Mouse (Mus musculus) heart, adult 18-20 months (tissue): ENCODE measurements at regions not wholly inside any gene's neighbourhood (a gene's known extent, or its start where the extent isn't known, plus 50 kb on each side); places are given as distances from the start of the nearest gene placed in this dataset.

Experiments
- DNase-seq, 2 experiments: peaks; one replicate each; pipeline ENCODE4 v3.0.0; 2021 to 2022; ENCODE audit warnings: mixed read lengths in 1 of 2

DNA sequence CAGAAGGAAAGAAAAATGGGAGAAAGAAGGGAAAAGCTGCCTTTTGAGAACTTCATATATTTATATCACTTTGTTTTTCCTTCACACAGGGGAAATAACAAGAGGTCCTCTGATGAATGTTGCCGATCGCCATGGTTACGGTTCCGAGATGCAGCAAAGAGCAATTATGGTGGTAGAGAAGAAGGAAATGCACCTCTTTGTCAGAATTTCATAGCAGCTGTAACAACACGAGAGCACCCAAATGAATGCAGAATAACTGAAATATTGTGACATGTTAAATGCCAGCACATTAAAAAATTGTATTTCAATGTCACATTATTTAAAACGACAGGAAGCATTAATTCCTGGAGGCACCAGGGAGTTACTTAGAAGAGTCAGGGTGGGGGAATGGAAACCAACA, 279.4 kb downstream of the Mctp2 start:
- no peak for DNase-seq

GRCm38 (mm10) chr7:72009115-72009514, 297.3 kb downstream of the Mctp2 start:
- DNase-seq: no peak

DNA sequence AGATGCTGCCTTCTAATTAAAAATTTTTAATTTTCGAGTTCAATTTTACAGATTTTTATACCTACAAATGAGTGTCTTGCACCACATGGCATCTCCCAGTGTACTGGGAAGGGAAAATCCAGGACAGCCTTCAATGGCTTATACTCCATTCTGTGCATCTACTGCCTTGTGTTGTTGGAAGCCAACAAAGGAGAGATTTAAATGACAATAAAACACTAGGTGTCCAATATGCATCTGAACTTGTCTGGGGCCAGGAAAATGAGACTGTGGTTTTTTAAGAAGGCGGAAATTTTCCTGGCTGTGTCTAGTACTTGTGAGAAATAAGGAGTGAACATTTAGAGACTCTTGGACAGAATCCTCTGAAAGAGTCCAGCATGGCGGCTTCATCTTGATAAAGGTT, 302.1 kb downstream of the Mctp2 start:
- no peak for DNase-seq

DNA sequence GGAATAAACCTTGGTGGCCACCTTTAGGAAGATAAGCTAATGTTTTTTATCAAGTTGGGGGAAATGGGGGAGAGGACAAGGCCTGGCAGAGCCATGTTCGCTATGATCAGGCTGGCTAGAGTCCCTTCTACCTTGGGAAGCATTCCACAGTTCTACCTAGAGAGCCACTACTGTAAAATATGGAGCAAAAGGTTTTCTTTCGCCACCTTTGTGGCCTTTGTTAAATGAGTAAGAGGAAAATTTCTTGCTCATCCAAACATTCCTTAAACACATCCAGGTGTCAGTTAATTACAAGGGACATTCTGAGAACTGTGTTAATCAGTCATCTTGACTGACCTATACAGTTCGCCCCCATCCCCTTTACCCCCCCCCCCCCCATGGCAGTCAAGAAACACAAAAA, 313.9 kb downstream of the Mctp2 start:
- DNase-seq: no peak

- DNase-seq: no peak
These were observed 314.6 kb downstream of the Mctp2 start for GRCm38 (mm10) chr7:71991835-71992234.

- no peak for DNase-seq
These were observed 315.2 kb downstream of the Mctp2 start for GRCm38 (mm10) chr7:71991206-71991605.

- no peak for DNase-seq
These were observed 340.4 kb downstream of the Mctp2 start for GRCm38 (mm10) chr7:71966015-71966414.

- DNase-seq: peak; percentile 23 to 53
These were observed 343.0 kb downstream of the Mctp2 start for GRCm38 (mm10) chr7:71963456-71963855.

- DNase-seq: no peak
These were observed 343.6 kb downstream of the Mctp2 start for GRCm38 (mm10) chr7:71962851-71963250.

GRCm38 (mm10) chr7:71960453-71961230, 345.8 kb downstream of the Mctp2 start:
- peak; percentile 63 to 79 for DNase-seq

DNA sequence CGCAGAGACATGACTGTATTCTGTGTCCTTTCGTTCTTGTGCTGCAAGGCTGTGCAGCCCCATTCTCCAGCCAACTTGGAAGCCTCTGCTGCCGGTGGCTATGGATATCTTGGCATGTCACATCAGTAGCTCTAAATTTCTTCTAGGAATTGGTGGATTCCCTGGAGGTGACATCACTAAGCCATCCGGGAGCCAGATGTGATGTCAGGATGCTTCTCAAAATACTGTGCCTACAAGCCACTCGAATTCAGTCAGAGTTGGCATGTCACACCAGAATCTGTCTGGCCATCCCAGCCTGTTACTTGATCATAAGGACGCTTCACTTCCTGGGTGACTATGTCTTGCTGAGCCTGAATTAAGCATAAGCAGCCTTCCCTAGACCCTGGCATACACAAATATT, 359.9 kb downstream of the Mctp2 start:
- no peak for DNase-seq

DNA sequence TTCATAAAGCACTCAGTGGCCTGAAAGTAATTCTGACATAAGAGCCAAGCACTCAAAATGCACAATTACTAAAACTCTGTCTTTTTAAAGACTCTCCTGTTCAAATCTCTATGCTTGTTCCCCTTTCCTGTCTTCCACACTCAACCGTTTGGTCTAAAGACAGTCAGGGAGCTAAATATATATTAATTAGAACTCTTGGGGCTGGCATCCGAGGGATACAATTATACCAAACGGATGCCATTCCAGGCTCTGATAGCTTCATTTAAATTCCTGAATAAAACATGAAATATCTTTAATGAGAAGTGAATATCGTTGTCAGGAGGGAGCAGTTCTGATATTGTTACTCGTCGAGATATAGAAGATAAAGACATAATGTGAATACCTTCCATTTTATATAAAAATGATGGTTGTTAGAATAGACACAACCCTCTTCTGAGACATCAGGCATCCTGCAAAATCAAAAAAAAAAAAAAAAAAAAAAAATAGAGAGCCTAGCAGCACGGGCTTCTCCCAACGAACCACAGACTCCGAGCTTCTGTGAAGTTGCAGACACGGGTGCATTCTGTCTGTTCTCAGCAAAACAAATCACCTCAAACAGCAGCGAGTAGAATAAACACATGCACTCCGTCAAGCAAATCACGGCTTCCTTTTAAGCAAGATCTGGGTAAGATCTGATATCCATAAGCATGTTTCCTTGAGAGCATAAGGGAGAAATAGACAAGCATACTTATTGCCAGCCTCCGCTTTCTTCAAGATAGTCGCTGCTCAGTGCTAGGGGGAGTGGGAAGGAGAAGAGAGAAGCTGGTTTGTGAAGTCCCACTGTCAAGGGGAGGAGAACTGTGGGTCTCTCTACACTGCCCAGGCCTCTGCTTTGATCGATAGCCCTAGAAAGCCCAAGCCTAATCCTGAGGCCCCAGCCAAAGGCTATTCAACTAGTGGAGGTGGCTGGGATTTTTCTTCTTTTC, 363.0 kb downstream of the Mctp2 start:
- no peak for DNase-seq

DNA sequence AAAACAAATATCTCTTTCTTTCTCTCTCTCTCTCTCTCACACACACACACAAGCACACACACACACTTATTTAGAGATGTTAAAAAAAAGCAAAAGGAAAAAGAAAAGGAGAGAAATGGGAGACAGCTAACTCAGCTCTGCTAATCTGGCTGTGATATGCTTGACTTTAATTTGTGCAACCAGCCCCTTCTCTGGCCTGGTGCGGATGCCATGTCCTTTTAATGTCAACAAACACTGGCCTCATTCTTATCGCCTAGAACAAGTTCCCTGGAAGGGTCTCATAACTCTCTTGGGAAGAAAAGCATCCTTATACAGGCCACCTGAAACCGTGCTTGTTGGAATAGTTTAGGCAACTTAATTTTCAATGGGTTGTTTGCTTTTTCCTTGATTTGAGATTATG, 368.7 kb downstream of the Mctp2 start:
- DNase-seq: no peak

DNA sequence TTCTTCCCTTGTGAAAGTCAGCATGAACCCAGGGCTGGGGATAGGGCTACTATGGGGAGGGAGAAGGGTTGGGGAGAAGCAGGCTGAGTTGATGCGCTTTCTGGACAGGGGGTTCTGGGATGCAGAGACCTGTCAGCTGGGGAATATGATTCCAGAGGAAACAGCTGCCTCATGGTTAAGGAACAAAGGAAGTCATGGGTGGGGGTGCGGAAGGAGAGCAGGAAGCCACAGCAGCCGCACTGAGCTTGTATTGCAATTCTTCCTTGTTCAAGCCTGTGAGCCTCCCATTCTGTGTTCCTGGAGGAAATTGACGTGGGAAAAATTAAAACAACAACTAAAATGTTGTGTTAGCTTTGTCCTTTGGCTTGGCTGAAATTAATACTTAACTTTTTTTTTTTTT, 369.7 kb downstream of the Mctp2 start:
- DNase-seq: peak; percentile 36 to 78
